Mouse (Mus musculus) lung, embryonic 15.5 days (tissue): ENCODE results near the gene Lmbr1l. TPM values are rescaled to one million over a fixed set of nuclear protein-coding genes. Genes with fewer than 3 reads are reported as not detected.

Experiments used
- ATAC-seq: fragments of 200-750 bp; cut with Nextera tagmentation; 2 replicates; pipeline ENCODE4 v1.8.0; 2017; ENCODE audit warnings: moderate number of reproducible peaks, borderline replicate concordance; ENCODE audit not compliant: low FRiP score, low TSS enrichment; ENCODE audit errors: extremely low read depth
- H3K27ac ChIP-seq: fragments of 300-500 bp; sonication (generic); 2 replicates; pipeline ENCODE4 v1.5.1; 2015; ENCODE audit warnings: moderate library complexity, mild to moderate bottlenecking, inconsistent platforms
- H3K27me3 ChIP-seq: fragments of 300-500 bp; sonication (generic); 2 replicates; pipeline ENCODE4 v1.6.1; 2015; ENCODE audit warnings: inconsistent platforms
- H3K36me3 ChIP-seq: fragments of 300-500 bp; sonication (generic); 2 replicates; pipeline ENCODE4 v1.6.1; 2015; ENCODE audit warnings: inconsistent platforms
- H3K4me1 ChIP-seq: fragments of 300-500 bp; sonication (generic); 2 replicates; pipeline ENCODE4 v1.6.1; 2015; ENCODE audit warnings: inconsistent platforms
- H3K4me2 ChIP-seq: fragments of 300-500 bp; sonication (generic); 2 replicates; pipeline ENCODE4 v1.6.1; 2015; ENCODE audit warnings: inconsistent platforms, mild to moderate bottlenecking, moderate library complexity
- H3K4me3 ChIP-seq: fragments of 300-500 bp; sonication (generic); 2 replicates; pipeline ENCODE4 v1.5.1; 2015; ENCODE audit warnings: mild to moderate bottlenecking, inconsistent platforms
- H3K9ac ChIP-seq: fragments of 300-500 bp; sonication (generic); 2 replicates; pipeline ENCODE4 v1.6.1; 2015; ENCODE audit warnings: inconsistent platforms
- H3K9me3 ChIP-seq: fragments of 300-500 bp; sonication (generic); 2 replicates; pipeline ENCODE4 v1.6.1; 2016; ENCODE audit warnings: inconsistent platforms
- WGBS: fragments of 180-500 bp; shearing (Covaris S2); methylation state at CpG from one replicate; pipeline ENCODE4 v1.1.7; 2015; 5-methylcytosine and 5-hydroxymethylcytosine counted together
- polyA plus RNA-seq: library from polyadenylated mRNA; unstranded; fragments of >200 nt; fragmentation: Nextera tagmentation; extraction: Ambion mirVana; gene quantifications from 2 replicates; pipeline ENCODE4 v1.2.1, GENCODE M21; 2015

The Lmbr1l gene
- polyA plus RNA-seq, 1 experiment from 2014 or later: 15.8 TPM

- Histone ChIP-seq H3K27me3 (no peaks in the 10 kb centered on the region), H3K9ac (peak overlapping the region; percentile 91), H3K4me1 (peaks cover 37% of the 10 kb centered on the region), H3K36me3 (no peaks in the 10 kb centered on the region), H3K9me3 (no peaks in the 10 kb centered on the region), H3K4me3 (peak overlapping the region; percentile 70), H3K27ac (peak overlapping the region; percentile 98), H3K4me2 (peak overlapping the region; percentile 95)
- ATAC-seq: peak; percentile 78
- WGBS: under 1% methylated on average over 51 of the region's 51 CpGs
Measured at GRCm38 (mm10) chr15:98871916-98872888, 45.8 kb downstream of the Lmbr1l start.

- peaks cover 4% of the 10 kb centered on the region for H3K36me3 ChIP-seq
Measured at GRCm38 (mm10) chr15:98871070-98871915, 46.7 kb downstream of the Lmbr1l start, which contains the start of gene Kmt2d. Gene Kmt2d (minus strand): TSS chr15:98871204.

GRCm38 (mm10) chr15:98870179-98871069 is 47.6 kb downstream of the Lmbr1l start:
- peaks cover 43% of the 10 kb centered on the region for H3K4me1 ChIP-seq
- H3K36me3 ChIP-seq: peaks cover 12% of the 10 kb centered on the region
- no peak; the same call in 1 of the 2 replicates for ATAC-seq
- no peaks in the 10 kb centered on the region for H3K9me3 ChIP-seq
- H3K4me3 ChIP-seq: peak overlapping the region; percentile 70
- peak overlapping the region; percentile 91 for H3K9ac ChIP-seq
- WGBS: under 1% methylated on average over 15 of the region's 16 CpGs
- peak overlapping the region; percentile 95 for H3K4me2 ChIP-seq
- H3K27ac ChIP-seq: peak overlapping the region; percentile 98
- H3K27me3 ChIP-seq: no peaks in the 10 kb centered on the region

More at GRCm38 (mm10) chr15:98871070-98871915, 46.7 kb downstream of the Lmbr1l start, which contains the start of gene Kmt2d:
- H3K4me2 ChIP-seq: peak within 1 kb of the TSS; percentile 95
- H3K9me3 ChIP-seq: no peaks in the 10 kb centered on the region
- peak within 1 kb of the TSS; percentile 70 for H3K4me3 ChIP-seq
- no peaks in the 10 kb centered on the region for H3K27me3 ChIP-seq
- ATAC-seq: peak; percentile 62
- peaks cover 43% of the 10 kb centered on the region for H3K4me1 ChIP-seq
- WGBS: under 1% methylated on average over 67 of the region's 94 CpGs
- H3K9ac ChIP-seq: peak within 1 kb of the TSS; percentile 91
- peak within 1 kb of the TSS; percentile 98 for H3K27ac ChIP-seq

GRCm38 (mm10) chr15:98869342-98870178 is 48.5 kb downstream of the Lmbr1l start:
- H3K4me1 ChIP-seq: peaks cover 43% of the 10 kb centered on the region
- 3% methylated on average over 8 of the region's 8 CpGs for WGBS
- no peaks in the 10 kb centered on the region for H3K9me3 ChIP-seq
- ATAC-seq: no peak
- H3K4me3 ChIP-seq: peak overlapping the region; percentile 70
- peak overlapping the region; percentile 91 for H3K9ac ChIP-seq
- no peaks in the 10 kb centered on the region for H3K27me3 ChIP-seq
- peak overlapping the region; percentile 95 for H3K4me2 ChIP-seq
- H3K27ac ChIP-seq: peak overlapping the region; percentile 35
- H3K36me3 ChIP-seq: peaks cover 21% of the 10 kb centered on the region

- H3K27me3 ChIP-seq: no peaks in the 10 kb centered on the region
- H3K9me3 ChIP-seq: no peaks in the 10 kb centered on the region
- peak overlapping the region; percentile 91 for H3K9ac ChIP-seq
- H3K4me1 ChIP-seq: peaks cover 43% of the 10 kb centered on the region
- WGBS: 21% methylated on average over 11 of the region's 11 CpGs
- H3K27ac ChIP-seq: peak overlapping the region; percentile 42
- peak overlapping the region; percentile 95 for H3K4me2 ChIP-seq
- H3K4me3 ChIP-seq: peak overlapping the region; percentile 70
- H3K36me3 ChIP-seq: peaks cover 31% of the 10 kb centered on the region
- no peak for ATAC-seq
Measured at GRCm38 (mm10) chr15:98868346-98869063, 49.5 kb downstream of the Lmbr1l start.

GRCm38 (mm10) chr15:98867321-98867720 is 50.7 kb downstream of the Lmbr1l start:
- 39% methylated on average over 6 of the region's 6 CpGs for WGBS
- no peaks in the 10 kb centered on the region for H3K9me3 ChIP-seq
- peak overlapping the region; percentile 16; the same call in 1 of the 2 replicates for H3K27ac ChIP-seq
- H3K36me3 ChIP-seq: peaks cover 43% of the 10 kb centered on the region
- H3K4me3 ChIP-seq: peak overlapping the region; percentile 70
- peak overlapping the region; percentile 95 for H3K4me2 ChIP-seq
- peaks cover 33% of the 10 kb centered on the region for H3K4me1 ChIP-seq
- H3K27me3 ChIP-seq: no peaks in the 10 kb centered on the region
- no peak for ATAC-seq
- no peak overlapping the region; the same call in 1 of the 2 replicates for H3K9ac ChIP-seq

- H3K27ac ChIP-seq: no peak overlapping the region
- no peak overlapping the region for H3K4me2 ChIP-seq
- 79% methylated on average over 5 of the region's 5 CpGs for WGBS
- H3K9ac ChIP-seq: no peak overlapping the region
- peaks cover 52% of the 10 kb centered on the region for H3K36me3 ChIP-seq
- no peak overlapping the region for H3K4me3 ChIP-seq
- H3K9me3 ChIP-seq: no peaks in the 10 kb centered on the region
- H3K4me1 ChIP-seq: peaks cover 33% of the 10 kb centered on the region
- no peak for ATAC-seq
- H3K27me3 ChIP-seq: no peaks in the 10 kb centered on the region
Measured at GRCm38 (mm10) chr15:98866501-98866900, 51.5 kb downstream of the Lmbr1l start.

GRCm38 (mm10) chr15:98865771-98866170 is 52.3 kb downstream of the Lmbr1l start:
- Histone ChIP-seq H3K9me3 (no peaks in the 10 kb centered on the region), H3K36me3 (peaks cover 59% of the 10 kb centered on the region), H3K27ac (no peak overlapping the region), H3K4me2 (no peak overlapping the region), H3K27me3 (no peaks in the 10 kb centered on the region), H3K9ac (no peak overlapping the region), H3K4me1 (peaks cover 33% of the 10 kb centered on the region), H3K4me3 (no peak overlapping the region)
- WGBS: 94% methylated on average over 8 of the region's 8 CpGs
- no peak for ATAC-seq

GRCm38 (mm10) chr15:98864951-98865350 is 53.1 kb downstream of the Lmbr1l start:
- H3K9ac ChIP-seq: no peak overlapping the region
- no peak overlapping the region for H3K27ac ChIP-seq
- no peaks in the 10 kb centered on the region for H3K9me3 ChIP-seq
- H3K4me2 ChIP-seq: no peak overlapping the region
- 91% methylated on average over 6 of the region's 6 CpGs for WGBS
- no peaks in the 10 kb centered on the region for H3K27me3 ChIP-seq
- H3K4me3 ChIP-seq: no peak overlapping the region
- peaks cover 67% of the 10 kb centered on the region for H3K36me3 ChIP-seq
- no peak for ATAC-seq
- H3K4me1 ChIP-seq: peaks cover 33% of the 10 kb centered on the region
